Mouse (Mus musculus): ENCODE results near the gene Ube2e2. TPM values are rescaled to one million over a fixed set of nuclear protein-coding genes. Genes with fewer than 3 reads are reported as not detected.

Ube2e2 gene
- polyA plus RNA-seq, 1 experiment = 116 TPM

- Histone ChIP-seq H3K4me3 (replicated peaks; ENCODE audit: extremely low read depth, low read depth, low read length) (no peak overlapping the region), H3K4me1 (ENCODE audit: control insufficient read depth, insufficient read depth, low read length) (no peaks in the 10 kb centered on the region; the same call in 1 of the 2 replicates)
- no peak for TF ChIP-seq CTCF (IDR thresholded peaks at IDR 0.05; ENCODE audit: insufficient read depth, low read length)
- no peak for TF ChIP-seq POLR2A (IDR thresholded peaks at IDR 0.05; ENCODE audit: borderline replicate concordance, extremely low read depth, low read depth, low read length)
- no peak for DNase-seq
- WGBS = 61% methylated on average over 4 of the region's 4 CpGs
These were observed 236.0 kb downstream of the Ube2e2 start for GRCm38 (mm10) chr14:18657777-18658753.

- 70% methylated on average over 2 of the region's 2 CpGs for WGBS
- TF ChIP-seq CTCF (IDR thresholded peaks at IDR 0.05; ENCODE audit: insufficient read depth, low read length) = no peak
- TF ChIP-seq POLR2A (IDR thresholded peaks at IDR 0.05; ENCODE audit: borderline replicate concordance, extremely low read depth, low read depth, low read length) = no peak
- H3K4me3 ChIP-seq (replicated peaks; ENCODE audit: extremely low read depth, low read depth, low read length) = no peak overlapping the region
- DNase-seq = no peak
- no peaks in the 10 kb centered on the region for H3K4me1 ChIP-seq (ENCODE audit: control insufficient read depth, insufficient read depth, low read length)
These were observed 244.9 kb downstream of the Ube2e2 start for GRCm38 (mm10) chr14:18649123-18649675.

DNA sequence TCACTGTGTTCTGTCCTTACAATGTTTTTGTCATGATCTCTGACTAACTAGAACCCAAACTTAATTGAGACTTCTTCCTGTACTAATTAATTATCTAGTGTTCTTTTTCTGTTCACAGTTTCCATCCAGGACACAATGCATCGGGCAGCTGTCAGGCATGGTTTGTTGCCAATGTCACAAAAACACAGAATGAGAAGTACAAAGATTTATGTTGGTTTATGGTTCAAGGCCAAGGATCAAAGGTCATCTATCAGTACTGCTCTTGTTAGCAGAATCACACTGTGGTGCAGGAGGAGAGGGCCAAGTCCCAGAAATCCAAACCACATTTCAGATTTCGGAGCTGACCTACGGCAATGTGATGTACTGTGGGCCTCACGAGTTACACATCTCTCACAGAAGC is 252.4 kb downstream of the Ube2e2 start:
- Histone ChIP-seq H3K4me1 (ENCODE audit: control insufficient read depth, insufficient read depth, low read length) (peaks cover 3% of the 10 kb centered on the region), H3K4me3 (replicated peaks; ENCODE audit: extremely low read depth, low read depth, low read length) (no peak overlapping the region)
- TF ChIP-seq CTCF (IDR thresholded peaks at IDR 0.05; ENCODE audit: insufficient read depth, low read length) (no peak), POLR2A (IDR thresholded peaks at IDR 0.05; ENCODE audit: borderline replicate concordance, extremely low read depth, low read depth, low read length) (no peak)
- no peak for DNase-seq
- 75% methylated on average over 4 of the region's 4 CpGs for WGBS

DNA sequence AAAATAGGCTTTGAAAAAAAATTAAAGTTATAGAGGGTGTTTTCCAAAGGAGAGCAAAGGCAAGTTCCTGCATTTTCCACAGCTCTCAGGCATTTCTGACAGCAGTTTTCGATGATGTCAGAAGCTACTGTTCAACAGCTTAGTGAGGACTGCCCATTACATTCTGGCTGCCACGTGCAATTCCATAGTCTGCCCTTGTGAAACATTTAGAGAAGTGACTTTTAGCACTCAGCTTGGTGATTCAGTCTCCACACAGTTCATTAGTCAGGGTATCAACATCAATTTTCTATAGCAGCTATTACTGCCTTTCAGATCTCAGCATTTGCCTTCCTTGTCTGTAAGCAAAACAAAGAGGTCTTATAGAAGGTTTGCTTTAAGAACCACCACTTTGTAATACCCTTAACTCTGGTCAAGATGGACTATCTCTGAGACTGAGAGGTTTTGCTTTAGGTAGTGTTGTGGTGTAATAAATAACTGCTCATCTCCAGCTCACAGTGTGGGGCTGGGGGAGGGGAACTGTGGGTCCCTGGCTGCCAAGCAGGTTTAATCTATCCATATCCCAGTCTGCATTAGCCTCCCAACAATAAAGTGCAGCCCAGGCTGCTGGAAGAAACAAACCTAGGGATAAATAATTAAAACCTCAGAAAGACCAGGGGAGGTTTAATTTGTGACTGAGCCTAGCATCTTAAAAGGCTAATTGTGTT is 255.2 kb downstream of the Ube2e2 start:
- Histone ChIP-seq H3K4me1 (ENCODE audit: control insufficient read depth, insufficient read depth, low read length) (peaks cover 3% of the 10 kb centered on the region), H3K4me3 (replicated peaks; ENCODE audit: extremely low read depth, low read depth, low read length) (no peak overlapping the region)
- TF ChIP-seq CTCF (IDR thresholded peaks at IDR 0.05; ENCODE audit: insufficient read depth, low read length) (no peak), POLR2A (IDR thresholded peaks at IDR 0.05; ENCODE audit: borderline replicate concordance, extremely low read depth, low read depth, low read length) (no peak)
- 48% methylated on average over 2 of the region's 2 CpGs for WGBS
- DNase-seq = no peak

DNA sequence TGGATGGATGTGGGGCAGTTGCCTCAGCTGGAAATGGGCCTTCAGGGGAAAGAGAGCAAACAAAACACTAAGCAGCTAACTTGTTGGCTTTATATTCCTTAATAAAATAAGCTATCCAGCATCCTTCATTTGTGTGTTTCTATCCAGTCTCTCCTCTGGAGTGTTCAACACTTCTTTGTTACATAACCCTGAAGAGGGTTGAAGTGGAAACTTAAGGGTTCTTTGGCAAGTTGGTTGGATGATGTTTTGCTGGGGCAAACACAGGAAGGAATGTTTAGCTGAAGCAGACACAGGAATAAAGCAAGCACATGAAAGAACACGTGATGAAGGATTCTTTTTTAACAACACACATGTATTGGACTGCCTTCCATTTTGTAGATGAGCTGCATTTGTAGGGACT is 256.3 kb downstream of the Ube2e2 start:
- peak; percentile 17 for DNase-seq

GRCm38 (mm10) chr14:18628170-18628569 is 265.9 kb downstream of the Ube2e2 start:
- DNase-seq = no peak
- 77% methylated on average over 1 of the region's 1 CpGs for WGBS
- TF ChIP-seq POLR2A (IDR thresholded peaks at IDR 0.05; ENCODE audit: borderline replicate concordance, extremely low read depth, low read depth, low read length) (no peak), CTCF (IDR thresholded peaks at IDR 0.05; ENCODE audit: insufficient read depth, low read length) (no peak)

More for the DNA sequence above, 256.3 kb downstream of the Ube2e2 start:
- 60% methylated on average over 1 of the region's 1 CpGs for WGBS
- Histone ChIP-seq H3K4me3 (replicated peaks; ENCODE audit: extremely low read depth, low read depth, low read length) (no peak overlapping the region), H3K4me1 (ENCODE audit: control insufficient read depth, insufficient read depth, low read length) (peaks cover 3% of the 10 kb centered on the region)
- TF ChIP-seq CTCF (IDR thresholded peaks at IDR 0.05; ENCODE audit: insufficient read depth, low read length) = no peak
- TF ChIP-seq POLR2A (IDR thresholded peaks at IDR 0.05; ENCODE audit: borderline replicate concordance, extremely low read depth, low read depth, low read length) = no peak

GRCm38 (mm10) chr14:18618603-18619002 is 275.5 kb downstream of the Ube2e2 start:
- Histone ChIP-seq H3K4me3 (replicated peaks; ENCODE audit: extremely low read depth, low read depth, low read length) (no peak overlapping the region), H3K4me1 (ENCODE audit: control insufficient read depth, insufficient read depth, low read length) (no peaks in the 10 kb centered on the region)
- TF ChIP-seq CTCF (IDR thresholded peaks at IDR 0.05; ENCODE audit: insufficient read depth, low read length) = no peak
- WGBS = 48% methylated on average over 2 of the region's 2 CpGs
- no peak for DNase-seq

More at GRCm38 (mm10) chr14:18628170-18628569, 265.9 kb downstream of the Ube2e2 start:
- Histone ChIP-seq H3K4me3 (replicated peaks; ENCODE audit: extremely low read depth, low read depth, low read length) (no peak overlapping the region), H3K4me1 (ENCODE audit: control insufficient read depth, insufficient read depth, low read length) (0 out of 2 replicates have a peak, but pooled peaks cover 4% of the 10 kb centered on the region)

- H3K4me3 ChIP-seq (replicated peaks; ENCODE audit: extremely low read depth, low read depth, low read length) = no peak overlapping the region
- TF ChIP-seq POLR2A (IDR thresholded peaks at IDR 0.05; ENCODE audit: borderline replicate concordance, extremely low read depth, low read depth, low read length) (no peak), CTCF (IDR thresholded peaks at IDR 0.05; ENCODE audit: insufficient read depth, low read length) (no peak)
- 63% methylated on average over 1 of the region's 1 CpGs for WGBS
- no peak for DNase-seq
- no peaks in the 10 kb centered on the region for H3K4me1 ChIP-seq (ENCODE audit: control insufficient read depth, insufficient read depth, low read length)
These were observed 292.1 kb downstream of the Ube2e2 start for GRCm38 (mm10) chr14:18601927-18602326.

- H3K4me3 ChIP-seq (replicated peaks; ENCODE audit: extremely low read depth, low read depth, low read length) = no peak overlapping the region
- no peak for TF ChIP-seq CTCF (IDR thresholded peaks at IDR 0.05; ENCODE audit: insufficient read depth, low read length)
- TF ChIP-seq POLR2A (IDR thresholded peaks at IDR 0.05; ENCODE audit: borderline replicate concordance, extremely low read depth, low read depth, low read length) = no peak
- no peaks in the 10 kb centered on the region for H3K4me1 ChIP-seq (ENCODE audit: control insufficient read depth, insufficient read depth, low read length)
- DNase-seq = no peak
- 82% methylated on average over 4 of the region's 4 CpGs for WGBS
These were observed 307.6 kb downstream of the Ube2e2 start for GRCm38 (mm10) chr14:18586239-18587034.
